Mouse (Mus musculus) ES-Bruce4 (cell line): ENCODE data around the gene Cnnm4. TPM values are rescaled to one million over a fixed set of nuclear protein-coding genes. Genes with fewer than 3 reads are reported as not detected.
A peak's percentile ranks its signal among the peaks of the same experiment; 100 is the strongest.

Experiments used
- H3K27ac ChIP-seq: 2 replicates; pipeline ENCODE4 v1.5.1; 2012; ENCODE audit warnings: low read length, inconsistent platforms; ENCODE audit not compliant: insufficient read depth
- H3K27me3 ChIP-seq: 2 replicates; pipeline ENCODE4 v1.6.1; 2012; ENCODE audit warnings: mild to moderate bottlenecking, low read length, inconsistent platforms; ENCODE audit not compliant: control insufficient read depth, poor library complexity, insufficient read depth, severe bottlenecking
- H3K36me3 ChIP-seq: 2 replicates; pipeline ENCODE4 v1.6.1; 2012; ENCODE audit warnings: inconsistent platforms, mild to moderate bottlenecking, low read length, moderate library complexity; ENCODE audit not compliant: control insufficient read depth, poor library complexity, insufficient read depth, severe bottlenecking
- H3K4me1 ChIP-seq: one replicate; pipeline ENCODE4 v1.8.1; 2011; ENCODE audit warnings: low read length; ENCODE audit not compliant: control insufficient read depth, insufficient read depth
- H3K4me3 ChIP-seq: 2 replicates; pipeline ENCODE4 v1.5.1; 2011; ENCODE audit warnings: low read depth, mild to moderate bottlenecking, low read length
- H3K9ac ChIP-seq: 2 replicates; pipeline ENCODE4 v1.6.1; 2012; ENCODE audit warnings: low read depth, mild to moderate bottlenecking, inconsistent platforms; ENCODE audit not compliant: poor library complexity, severe bottlenecking
- H3K9me3 ChIP-seq: replicated peaks from 2 replicates; pipeline ENCODE4 v1.6.1; 2012; ENCODE audit warnings: mild to moderate bottlenecking, low read length, inconsistent platforms; ENCODE audit not compliant: control insufficient read depth, poor library complexity, insufficient read depth, severe bottlenecking
- CTCF ChIP-seq: IDR thresholded peaks from one replicate; pipeline ENCODE4 v1.8.1; 2011; ENCODE audit warnings: low read depth, low read length
- EP300 ChIP-seq: IDR thresholded peaks from 2 replicates; pipeline ENCODE4 v1.6.1; 2011; ENCODE audit warnings: low read depth, low read length; ENCODE audit not compliant: insufficient read depth
- POLR2A ChIP-seq: IDR thresholded peaks from one replicate; pipeline ENCODE4 v1.8.1; 2011; ENCODE audit warnings: low read length; ENCODE audit not compliant: insufficient read depth
- polyA plus RNA-seq: library from polyadenylated mRNA; stranded (reverse); fragments of >200 nt; gene quantifications from 2 replicates; pipeline ENCODE4 v1.2.4, GENCODE M21; 2011; ENCODE audit warnings: low read depth; ENCODE audit not compliant: missing spikeins, insufficient read depth, insufficient read length

Cnnm4 gene
- polyA plus RNA-seq, 1 experiment = 4.7 TPM

DNA sequence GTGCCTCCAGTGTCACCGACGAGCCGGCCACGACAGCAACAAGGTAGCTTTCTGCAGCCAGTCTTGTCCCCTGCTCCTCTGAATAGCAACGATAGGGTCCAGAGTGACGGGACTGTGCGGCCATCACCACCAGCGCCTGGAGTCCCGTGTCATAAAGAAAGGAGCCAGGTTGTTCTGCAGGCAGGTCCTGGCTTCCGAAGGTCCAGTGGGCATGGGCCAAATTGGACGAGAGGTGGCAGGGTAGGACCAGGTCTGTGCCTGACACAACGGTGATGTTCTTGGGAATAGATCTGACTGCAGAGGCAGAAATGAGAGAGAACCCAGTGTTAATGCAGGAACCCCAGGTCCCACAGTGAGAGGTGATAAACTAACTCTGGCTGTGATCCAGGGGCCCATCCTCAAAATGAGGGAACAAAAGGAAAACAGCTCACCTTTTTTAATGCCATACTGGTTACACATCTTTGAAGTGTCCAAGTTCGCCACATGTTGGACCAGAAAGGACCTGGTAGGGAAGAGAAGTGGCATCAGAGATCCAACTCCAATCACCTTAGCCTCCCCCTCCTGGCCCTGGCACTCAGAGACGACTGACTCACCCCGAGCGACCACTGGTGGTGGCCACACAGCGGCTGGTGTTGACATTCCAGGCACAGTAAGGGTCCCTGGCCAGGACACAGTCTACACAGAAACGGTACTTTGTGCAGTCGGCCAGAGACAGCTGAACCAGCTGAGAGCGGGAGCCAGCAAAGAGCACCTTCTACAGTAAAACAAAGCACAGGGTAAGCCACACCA, 78.8 kb downstream of the Cnnm4 start:
- Histone ChIP-seq H3K27ac (no peak overlapping the region), H3K9ac (no peak overlapping the region), H3K4me3 (no peak overlapping the region), H3K9me3 (no peaks in the 10 kb centered on the region), H3K36me3 (no peaks in the 10 kb centered on the region), H3K4me1 (peaks cover 2% of the 10 kb centered on the region), H3K27me3 (no peaks in the 10 kb centered on the region)
- TF ChIP-seq POLR2A (no peak), CTCF (no peak), EP300 (no peak)

DNA sequence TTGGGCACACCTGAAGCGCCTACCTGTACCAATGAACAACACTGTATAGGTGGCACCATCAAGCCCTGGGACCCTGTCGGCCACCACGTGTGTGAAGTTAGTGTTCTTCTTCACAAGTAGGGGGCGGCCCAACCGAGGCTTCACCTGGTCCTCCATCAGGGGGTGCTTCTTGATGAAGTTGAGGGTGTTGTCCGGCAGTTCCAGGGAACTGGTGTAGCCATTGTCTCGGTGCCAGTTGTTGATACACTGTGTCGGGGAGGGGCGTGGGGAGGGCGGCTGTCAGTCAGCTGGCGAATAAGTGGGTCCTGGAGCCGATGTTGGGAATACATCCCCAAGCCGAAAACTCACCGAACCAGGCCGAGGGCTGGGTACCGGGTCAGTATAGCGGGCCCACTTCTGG, 80.5 kb downstream of the Cnnm4 start:
- H3K9ac ChIP-seq = no peak overlapping the region
- no peaks in the 10 kb centered on the region for H3K36me3 ChIP-seq
- H3K27ac ChIP-seq = no peak overlapping the region
- H3K9me3 ChIP-seq = no peaks in the 10 kb centered on the region
- peaks cover 2% of the 10 kb centered on the region for H3K4me1 ChIP-seq
- H3K4me3 ChIP-seq = no peak overlapping the region
- no peaks in the 10 kb centered on the region for H3K27me3 ChIP-seq
- TF ChIP-seq EP300 = no peak
- no peak for TF ChIP-seq POLR2A
- TF ChIP-seq CTCF = peak; percentile 11

DNA sequence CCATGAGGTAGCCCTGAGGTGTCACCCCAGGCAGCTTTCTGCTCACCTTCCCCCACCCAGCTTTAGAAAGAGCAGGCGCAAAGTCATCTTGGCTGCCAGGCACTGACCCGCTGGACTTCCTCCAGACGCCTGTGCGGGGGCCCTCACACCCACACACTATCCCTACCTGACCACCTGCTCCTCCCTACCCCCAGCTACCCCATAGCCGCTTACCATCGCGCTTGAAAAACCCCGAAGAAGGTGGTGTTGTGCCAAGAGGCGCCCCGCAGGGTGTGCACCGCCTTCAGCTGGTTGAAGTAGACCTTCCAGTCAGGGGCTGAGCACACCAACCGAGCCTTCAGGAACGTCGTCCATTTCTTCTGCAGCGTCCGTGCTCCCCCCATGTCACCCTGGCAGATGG, 81.1 kb downstream of the Cnnm4 start:
- TF ChIP-seq POLR2A (no peak), CTCF (no peak), EP300 (no peak)
- Histone ChIP-seq H3K9ac (no peak overlapping the region), H3K36me3 (no peaks in the 10 kb centered on the region), H3K4me1 (peaks cover 2% of the 10 kb centered on the region), H3K27ac (no peak overlapping the region), H3K9me3 (no peaks in the 10 kb centered on the region), H3K4me3 (no peak overlapping the region), H3K27me3 (no peaks in the 10 kb centered on the region)

DNA sequence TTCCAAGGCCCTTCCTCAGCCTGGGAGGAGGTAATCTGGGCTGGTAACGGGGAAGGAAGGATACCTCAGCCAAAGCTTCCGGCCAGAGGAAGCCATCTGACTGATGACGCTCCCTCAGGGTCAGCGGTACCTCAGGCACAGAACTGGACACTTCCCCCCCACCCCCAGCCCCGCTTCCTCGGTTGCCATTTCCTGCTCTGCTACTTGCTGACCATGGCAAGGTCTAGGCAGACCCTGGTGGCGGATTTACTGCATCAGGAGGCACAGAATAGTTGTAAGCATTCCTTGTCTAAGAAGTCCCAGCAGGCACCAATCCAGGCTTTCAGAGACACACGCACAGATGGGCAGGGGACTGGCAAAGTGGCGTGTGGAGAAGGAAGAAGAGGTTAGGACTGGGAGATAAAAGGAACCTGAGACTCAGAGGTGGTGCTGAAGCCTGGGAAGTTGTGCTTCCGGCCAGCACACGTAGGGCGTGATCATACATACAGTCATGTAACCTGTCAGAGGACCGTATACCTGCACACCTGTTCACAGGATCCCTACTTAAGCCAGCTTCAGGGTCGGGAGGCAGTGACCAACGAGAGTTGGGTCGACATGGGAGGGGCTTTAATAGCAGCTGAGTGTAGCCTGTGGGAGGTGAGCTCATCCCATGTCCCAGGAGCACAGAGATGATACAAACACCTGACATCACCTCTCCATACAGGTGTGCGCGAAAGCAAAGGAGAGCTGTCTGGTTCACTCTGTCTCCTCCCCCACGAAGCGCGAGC, 83.4 kb downstream of the Cnnm4 start:
- Histone ChIP-seq H3K4me1 (peaks cover 2% of the 10 kb centered on the region), H3K27me3 (no peaks in the 10 kb centered on the region), H3K9ac (no peak overlapping the region), H3K27ac (no peak overlapping the region), H3K36me3 (no peaks in the 10 kb centered on the region), H3K9me3 (no peaks in the 10 kb centered on the region), H3K4me3 (no peak overlapping the region)
- TF ChIP-seq EP300 (no peak), POLR2A (no peak), CTCF (no peak)

DNA sequence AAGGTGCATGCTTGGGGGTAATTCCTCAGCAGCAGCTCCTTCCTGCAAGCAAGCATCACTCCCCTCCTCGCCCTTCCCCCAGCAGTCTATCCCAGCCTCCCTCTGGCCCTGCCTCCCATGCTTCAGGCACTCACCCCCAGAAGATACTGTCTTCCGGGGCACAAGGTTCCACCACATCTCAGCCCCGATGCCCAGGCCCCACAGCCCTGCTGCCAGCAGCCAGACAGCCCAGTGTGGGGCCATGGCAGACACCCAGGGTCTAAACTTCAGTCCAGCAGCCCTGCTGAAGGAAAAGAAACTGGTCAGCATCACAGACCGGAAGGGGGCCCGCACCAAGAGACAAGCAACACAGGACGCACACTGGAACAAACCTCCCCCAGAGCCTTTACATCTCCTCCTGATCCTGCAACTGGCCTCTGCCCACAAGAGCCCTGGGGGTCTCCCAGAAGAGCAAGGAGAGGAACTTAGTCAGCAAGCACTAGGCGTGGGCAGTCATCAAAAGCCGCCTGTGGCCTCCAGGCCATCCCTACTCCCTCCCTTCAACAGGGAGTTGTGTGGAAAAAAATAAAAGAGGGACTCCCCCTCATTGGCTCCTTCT, 84.5 kb downstream of the Cnnm4 start:
- TF ChIP-seq EP300 (no peak), POLR2A (no peak), CTCF (no peak)
- peaks cover 2% of the 10 kb centered on the region for H3K4me1 ChIP-seq
- no peak overlapping the region for H3K27ac ChIP-seq

More for the DNA sequence above, 84.5 kb downstream of the Cnnm4 start:
- Histone ChIP-seq H3K9me3 (no peaks in the 10 kb centered on the region), H3K36me3 (no peaks in the 10 kb centered on the region), H3K4me3 (peak overlapping the region; percentile 84), H3K9ac (peak overlapping the region; percentile 67), H3K27me3 (no peaks in the 10 kb centered on the region)
